Mouse (Mus musculus): Measurements from ENCODE around the gene Rnf103. TPM values are rescaled to one million over a fixed set of nuclear protein-coding genes. Genes with fewer than 3 reads are reported as not detected.

The Rnf103 gene
- polyA plus RNA-seq, 1 experiment: 14.3 TPM

DNA sequence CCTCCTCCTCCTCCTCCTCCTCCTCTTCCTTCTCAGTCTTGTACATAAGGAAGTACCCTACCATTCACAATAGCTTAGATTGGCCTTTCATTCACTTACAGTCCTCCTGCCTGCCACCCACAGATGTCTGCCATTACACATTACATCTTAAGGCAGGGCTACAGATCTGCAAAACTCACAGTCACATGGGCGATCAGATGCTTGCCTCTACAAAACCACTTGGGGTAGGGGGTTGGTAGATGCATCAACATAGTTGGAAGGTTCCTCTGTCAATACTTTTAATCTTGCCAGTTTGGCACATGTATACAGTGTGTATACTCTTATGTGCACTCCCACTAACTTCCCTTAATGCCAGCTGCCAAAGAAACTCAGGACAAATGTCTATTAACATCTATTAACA is 13.6 kb upstream of the Rnf103 start:
- whole genome bisulfite sequencing: 97% methylated on average over 1 of the region's 1 CpGs
- no peak for DNase-seq
- TF ChIP-seq POLR2A (IDR thresholded peaks at IDR 0.05; ENCODE audit: control insufficient read depth, extremely low read depth, insufficient read depth, low read length, poor library complexity) (no peak), CTCF (IDR thresholded peaks at IDR 0.05; ENCODE audit: borderline replicate concordance, control insufficient read depth, extremely low read depth, insufficient read depth, low read length, poor library complexity) (no peak)

DNA sequence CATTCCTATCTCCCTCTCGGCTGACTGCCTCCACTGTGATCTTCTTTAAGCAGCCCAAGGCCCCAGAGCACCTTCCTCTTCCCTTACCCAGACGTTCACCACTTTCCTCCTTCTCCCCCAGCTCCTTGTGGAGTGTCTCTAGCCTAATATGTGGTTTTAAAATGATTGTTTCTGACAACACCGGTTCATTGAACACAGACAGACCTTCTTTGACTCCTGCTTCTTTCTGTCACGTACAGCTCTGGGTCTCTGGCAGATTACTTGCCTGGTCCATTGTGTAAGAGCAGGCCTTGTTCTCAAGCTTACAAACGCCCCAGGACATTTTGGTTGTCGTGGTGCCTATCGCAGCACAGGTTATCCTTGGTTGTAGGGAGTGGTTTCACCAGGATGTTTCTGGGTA is 12.6 kb upstream of the Rnf103 start:
- 90% methylated on average over 7 of the region's 7 CpGs for WGBS
- H3K27ac ChIP-seq (ENCODE audit: control insufficient read depth, insufficient read depth, low read length): no peak overlapping the region
- no peaks in the 10 kb centered on the region for H3K4me1 ChIP-seq (replicated peaks; ENCODE audit: control insufficient read depth, insufficient read depth, low read length)
- TF ChIP-seq CTCF (IDR thresholded peaks at IDR 0.05; ENCODE audit: borderline replicate concordance, control insufficient read depth, extremely low read depth, insufficient read depth, low read length, poor library complexity) (no peak), POLR2A (IDR thresholded peaks at IDR 0.05; ENCODE audit: control insufficient read depth, extremely low read depth, insufficient read depth, low read length, poor library complexity) (no peak)
- no peak for DNase-seq
- no peaks in the 10 kb centered on the region for H3K27me3 ChIP-seq (ENCODE audit: control insufficient read depth, insufficient read depth, low read length)
- no peak overlapping the region for H3K4me3 ChIP-seq (ENCODE audit: control insufficient read depth, insufficient read depth, low read length)
- no peaks in the 10 kb centered on the region for H3K36me3 ChIP-seq (ENCODE audit: control insufficient read depth, insufficient read depth, low read length)

More for the DNA sequence above, 13.6 kb upstream of the Rnf103 start:
- Histone ChIP-seq H3K27ac (ENCODE audit: control insufficient read depth, insufficient read depth, low read length) (no peak overlapping the region), H3K4me1 (replicated peaks; ENCODE audit: control insufficient read depth, insufficient read depth, low read length) (no peaks in the 10 kb centered on the region), H3K4me3 (ENCODE audit: control insufficient read depth, insufficient read depth, low read length) (no peak overlapping the region), H3K36me3 (ENCODE audit: control insufficient read depth, insufficient read depth, low read length) (no peaks in the 10 kb centered on the region), H3K27me3 (ENCODE audit: control insufficient read depth, insufficient read depth, low read length) (no peaks in the 10 kb centered on the region)

DNA sequence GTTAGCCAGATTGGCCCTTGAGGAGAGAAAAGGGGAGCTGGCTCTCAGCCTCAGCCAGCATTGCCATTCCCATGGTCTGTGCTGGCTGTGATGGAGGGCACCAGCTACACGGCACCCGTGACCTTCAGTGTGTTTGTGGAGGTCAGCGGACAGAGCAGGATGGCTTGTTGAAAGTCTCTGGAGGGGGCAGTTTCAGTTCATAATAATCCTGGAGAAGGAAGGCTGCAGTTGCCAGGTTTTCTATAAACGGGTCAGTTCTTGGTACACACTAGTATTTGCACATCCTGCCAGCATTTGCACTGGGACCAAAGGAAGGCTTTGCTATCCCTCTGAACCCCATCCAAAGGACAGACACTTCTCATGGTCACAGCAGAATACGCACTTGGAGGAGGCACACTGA is 8.4 kb upstream of the Rnf103 start:
- no peaks in the 10 kb centered on the region for H3K36me3 ChIP-seq (ENCODE audit: control insufficient read depth, insufficient read depth, low read length)
- no peaks in the 10 kb centered on the region for H3K4me1 ChIP-seq (replicated peaks; ENCODE audit: control insufficient read depth, insufficient read depth, low read length)
- H3K4me3 ChIP-seq (ENCODE audit: control insufficient read depth, insufficient read depth, low read length): no peak overlapping the region
- H3K27ac ChIP-seq (ENCODE audit: control insufficient read depth, insufficient read depth, low read length): no peak overlapping the region
- 94% methylated on average over 5 of the region's 5 CpGs for WGBS
- no peak for DNase-seq
- TF ChIP-seq CTCF (IDR thresholded peaks at IDR 0.05; ENCODE audit: borderline replicate concordance, control insufficient read depth, extremely low read depth, insufficient read depth, low read length, poor library complexity): no peak
- TF ChIP-seq POLR2A (IDR thresholded peaks at IDR 0.05; ENCODE audit: control insufficient read depth, extremely low read depth, insufficient read depth, low read length, poor library complexity): no peak
- no peaks in the 10 kb centered on the region for H3K27me3 ChIP-seq (ENCODE audit: control insufficient read depth, insufficient read depth, low read length)

DNA sequence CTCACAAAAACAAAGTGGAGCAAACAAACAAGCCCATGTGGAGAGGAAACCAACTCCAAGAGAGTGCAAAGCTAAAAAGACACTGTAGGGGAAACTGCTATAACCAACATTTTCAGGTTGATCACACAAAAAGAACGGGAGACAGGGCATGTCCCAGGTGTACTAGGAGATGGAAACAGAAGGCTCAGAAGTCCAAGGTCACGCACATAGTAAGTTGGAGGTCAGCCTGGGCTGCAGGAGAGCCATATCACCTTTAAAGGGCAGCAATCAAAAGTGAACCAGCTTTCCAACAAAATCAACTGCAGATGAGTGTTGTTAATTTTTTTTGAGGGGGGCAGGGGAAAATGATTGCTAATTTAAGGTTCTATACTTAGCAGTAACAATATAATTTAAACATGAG is 7.5 kb upstream of the Rnf103 start:
- Histone ChIP-seq H3K36me3 (ENCODE audit: control insufficient read depth, insufficient read depth, low read length) (no peaks in the 10 kb centered on the region), H3K27me3 (ENCODE audit: control insufficient read depth, insufficient read depth, low read length) (no peaks in the 10 kb centered on the region), H3K4me3 (ENCODE audit: control insufficient read depth, insufficient read depth, low read length) (no peak overlapping the region), H3K4me1 (replicated peaks; ENCODE audit: control insufficient read depth, insufficient read depth, low read length) (no peaks in the 10 kb centered on the region), H3K27ac (ENCODE audit: control insufficient read depth, insufficient read depth, low read length) (no peak overlapping the region)
- TF ChIP-seq POLR2A (IDR thresholded peaks at IDR 0.05; ENCODE audit: control insufficient read depth, extremely low read depth, insufficient read depth, low read length, poor library complexity) (no peak), CTCF (IDR thresholded peaks at IDR 0.05; ENCODE audit: borderline replicate concordance, control insufficient read depth, extremely low read depth, insufficient read depth, low read length, poor library complexity) (no peak)
- 94% methylated on average over 2 of the region's 2 CpGs for WGBS
- DNase-seq: no peak

DNA sequence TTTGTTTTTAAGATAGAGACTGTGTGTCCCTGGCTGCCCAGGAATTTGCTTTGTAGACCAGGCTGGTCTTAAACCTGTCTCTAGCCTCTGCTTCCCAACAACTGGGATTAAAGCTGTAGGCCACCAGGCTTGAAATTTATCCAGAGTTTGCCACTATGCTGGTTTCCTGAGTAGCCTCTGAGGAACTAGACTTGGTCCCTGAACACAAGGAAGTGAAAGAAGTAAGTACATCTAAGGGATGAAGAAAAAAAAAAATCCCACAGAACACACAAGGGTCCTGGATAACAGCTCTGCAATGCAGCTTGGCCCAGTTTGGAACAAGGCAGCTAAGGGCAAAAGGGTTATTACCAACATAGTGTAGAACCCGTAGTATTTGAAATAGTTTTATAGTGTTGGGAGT is 6.8 kb upstream of the Rnf103 start:
- Histone ChIP-seq H3K27ac (ENCODE audit: control insufficient read depth, insufficient read depth, low read length) (no peak overlapping the region), H3K4me3 (ENCODE audit: control insufficient read depth, insufficient read depth, low read length) (no peak overlapping the region), H3K4me1 (replicated peaks; ENCODE audit: control insufficient read depth, insufficient read depth, low read length) (no peaks in the 10 kb centered on the region), H3K27me3 (ENCODE audit: control insufficient read depth, insufficient read depth, low read length) (no peaks in the 10 kb centered on the region), H3K36me3 (ENCODE audit: control insufficient read depth, insufficient read depth, low read length) (no peaks in the 10 kb centered on the region)
- 93% methylated on average over 1 of the region's 1 CpGs for WGBS
- DNase-seq: no peak
- no peak for TF ChIP-seq POLR2A (IDR thresholded peaks at IDR 0.05; ENCODE audit: control insufficient read depth, extremely low read depth, insufficient read depth, low read length, poor library complexity)
- no peak for TF ChIP-seq CTCF (IDR thresholded peaks at IDR 0.05; ENCODE audit: borderline replicate concordance, control insufficient read depth, extremely low read depth, insufficient read depth, low read length, poor library complexity)

DNA sequence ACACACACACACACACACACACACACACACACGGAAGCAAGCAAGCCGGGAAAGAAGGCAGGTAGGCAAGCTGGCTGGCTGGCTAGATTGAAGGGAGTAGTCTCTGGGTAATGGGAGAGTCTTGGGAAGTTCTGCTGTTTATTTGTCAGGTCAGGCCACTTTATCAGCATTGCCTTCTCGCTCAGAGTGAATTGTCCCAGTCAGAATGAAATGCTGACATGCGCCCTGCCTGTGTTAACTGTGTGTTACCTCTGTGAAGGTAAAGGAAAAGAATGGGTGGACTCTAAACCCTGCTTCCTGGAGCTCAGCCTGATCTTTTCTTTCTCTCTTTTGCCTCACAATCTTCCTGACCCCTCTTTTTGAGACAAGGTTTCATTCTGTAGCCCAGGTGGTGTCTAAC is 5.7 kb upstream of the Rnf103 start:
- no peak for DNase-seq
- no peaks in the 10 kb centered on the region for H3K4me1 ChIP-seq (replicated peaks; ENCODE audit: control insufficient read depth, insufficient read depth, low read length)
- H3K36me3 ChIP-seq (ENCODE audit: control insufficient read depth, insufficient read depth, low read length): no peaks in the 10 kb centered on the region
- TF ChIP-seq CTCF (IDR thresholded peaks at IDR 0.05; ENCODE audit: borderline replicate concordance, control insufficient read depth, extremely low read depth, insufficient read depth, low read length, poor library complexity) (no peak), POLR2A (IDR thresholded peaks at IDR 0.05; ENCODE audit: control insufficient read depth, extremely low read depth, insufficient read depth, low read length, poor library complexity) (no peak)
- H3K27me3 ChIP-seq (ENCODE audit: control insufficient read depth, insufficient read depth, low read length): no peaks in the 10 kb centered on the region
- H3K4me3 ChIP-seq (ENCODE audit: control insufficient read depth, insufficient read depth, low read length): no peak overlapping the region
- no peak overlapping the region for H3K27ac ChIP-seq (ENCODE audit: control insufficient read depth, insufficient read depth, low read length)
- WGBS: 79% methylated on average over 4 of the region's 4 CpGs

DNA sequence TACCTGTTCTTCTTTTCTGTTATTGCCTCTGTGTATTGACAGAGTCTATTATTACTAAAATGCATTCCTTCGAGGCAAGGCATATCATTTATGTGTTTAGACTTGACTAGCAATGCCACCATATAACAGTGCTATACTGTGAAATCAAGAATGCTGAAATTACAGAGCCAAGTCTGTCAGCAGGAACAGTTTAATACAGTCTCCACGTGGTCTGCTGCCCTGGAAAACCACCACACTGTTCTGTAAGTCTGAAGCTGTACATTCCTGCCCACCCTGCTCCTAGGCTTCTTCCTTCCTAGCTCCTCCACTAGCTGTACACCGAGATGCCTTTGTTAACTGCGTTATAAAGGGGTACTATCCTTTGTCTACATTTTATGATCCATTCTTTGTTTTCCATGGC is 1.6 kb upstream of the Rnf103 start:
- DNase-seq: no peak
- WGBS: 71% methylated on average over 4 of the region's 4 CpGs

More for the DNA sequence above, 1.6 kb upstream of the Rnf103 start:
- Histone ChIP-seq H3K36me3 (ENCODE audit: control insufficient read depth, insufficient read depth, low read length) (no peaks in the 10 kb centered on the region), H3K4me1 (replicated peaks; ENCODE audit: control insufficient read depth, insufficient read depth, low read length) (peaks cover 5% of the 10 kb centered on the region), H3K4me3 (ENCODE audit: control insufficient read depth, insufficient read depth, low read length) (no peak overlapping the region), H3K27me3 (ENCODE audit: control insufficient read depth, insufficient read depth, low read length) (no peaks in the 10 kb centered on the region), H3K27ac (ENCODE audit: control insufficient read depth, insufficient read depth, low read length) (no peak overlapping the region)
- no peak for TF ChIP-seq CTCF (IDR thresholded peaks at IDR 0.05; ENCODE audit: borderline replicate concordance, control insufficient read depth, extremely low read depth, insufficient read depth, low read length, poor library complexity)
- TF ChIP-seq POLR2A (IDR thresholded peaks at IDR 0.05; ENCODE audit: control insufficient read depth, extremely low read depth, insufficient read depth, low read length, poor library complexity): no peak

All from thymus, adult 2 months (tissue).